Mouse (Mus musculus) naive thymus-derived CD4-positive, alpha-beta T cell, adult 2 months (primary cell): ENCODE data around the gene Atp6v1e2.

Experiments
- DNase-seq: peaks from one replicate; pipeline ENCODE4 v3.0.0-alpha.2; 2011; ENCODE audit warnings: low read depth

The Atp6v1e2 gene

GRCm38 (mm10) chr17:86915540-86915939 lies 32.2 kb downstream of the Atp6v1e2 start:
- DNase-seq = peak; percentile 30

- no peak for DNase-seq
Measured at GRCm38 (mm10) chr17:86913003-86913607, 34.6 kb downstream of the Atp6v1e2 start.

GRCm38 (mm10) chr17:86911261-86911660 lies 36.4 kb downstream of the Atp6v1e2 start:
- DNase-seq = no peak

GRCm38 (mm10) chr17:86909733-86910495 lies 37.8 kb downstream of the Atp6v1e2 start:
- no peak for DNase-seq

- no peak for DNase-seq
Measured at GRCm38 (mm10) chr17:86908316-86908715, 39.4 kb downstream of the Atp6v1e2 start.

GRCm38 (mm10) chr17:86907092-86907491 lies 40.6 kb downstream of the Atp6v1e2 start:
- DNase-seq = no peak

- DNase-seq = no peak
Measured at GRCm38 (mm10) chr17:86906601-86907000, 41.1 kb downstream of the Atp6v1e2 start.

GRCm38 (mm10) chr17:86906136-86906461 lies 41.6 kb downstream of the Atp6v1e2 start:
- DNase-seq = peak; percentile 83

GRCm38 (mm10) chr17:86905297-86906135 lies 42.2 kb downstream of the Atp6v1e2 start:
- no peak for DNase-seq

- no peak for DNase-seq
Measured at GRCm38 (mm10) chr17:86904206-86904605, 43.5 kb downstream of the Atp6v1e2 start.

GRCm38 (mm10) chr17:86903596-86903995 lies 44.1 kb downstream of the Atp6v1e2 start:
- no peak for DNase-seq

GRCm38 (mm10) chr17:86902399-86903067 lies 45.2 kb downstream of the Atp6v1e2 start:
- DNase-seq = no peak

- no peak for DNase-seq
Measured at GRCm38 (mm10) chr17:86900564-86900963, 47.1 kb downstream of the Atp6v1e2 start.

GRCm38 (mm10) chr17:86899821-86900220 lies 47.9 kb downstream of the Atp6v1e2 start:
- no peak for DNase-seq

- DNase-seq = no peak
Measured at GRCm38 (mm10) chr17:86897486-86898165, 50.1 kb downstream of the Atp6v1e2 start.

GRCm38 (mm10) chr17:86895191-86895590 lies 52.5 kb downstream of the Atp6v1e2 start:
- no peak for DNase-seq
